Mouse (Mus musculus): Measurements from ENCODE around the gene Furin. TPM values are rescaled to one million over a fixed set of nuclear protein-coding genes. Genes with fewer than 3 reads are reported as not detected.
A peak's percentile ranks its signal among the peaks of the same experiment; 100 is the strongest.

The Furin gene
- total RNA-seq, 2 experiments from 2014 or later, result 48.5 to 49.0 TPM

GRCm38 (mm10) chr7:80392119-80392518 is 13.1 kb downstream of the Furin start:
- Histone ChIP-seq H3K4me3 (no peak overlapping the region), H3K27ac (no peak overlapping the region)
- intact Hi-C loops (cut with DNase I), result no loop called here
- TF ChIP-seq CTCF (IDR thresholded peaks at IDR 0.05), result no peak
- no peak for DNase-seq

- Histone ChIP-seq H3K4me3 (peak within 1 kb of the TSS; percentile 77), H3K27ac (peak within 1 kb of the TSS; percentile 91)
- intact Hi-C loops (cut with DNase I), result loop anchor here (2.0 to 10.0 kb wide), 2 partner anchors 15 to 297 kb away; partner anchors contain the start of gene Crtc3
- TF ChIP-seq CTCF (IDR thresholded peaks at IDR 0.05), result no peak
- DNase-seq, result peak; percentile 77
These were observed 17.3 kb downstream of the Furin start, which contains the start of gene Fes for GRCm38 (mm10) chr7:80387633-80388543. Gene Fes (minus strand): TSS chr7:80387946.

GRCm38 (mm10) chr7:80387033-80387632 is 18.1 kb downstream of the Furin start:
- DNase-seq, result peak; percentile 49
- TF ChIP-seq CTCF (IDR thresholded peaks at IDR 0.05), result no peak
- H3K4me3 ChIP-seq, result peak overlapping the region; percentile 77
- peak overlapping the region; percentile 91 for H3K27ac ChIP-seq
- intact Hi-C loops (cut with DNase I), result loop anchor here (2.0 to 10.0 kb wide), 2 partner anchors 16 to 298 kb away; partner anchors contain the start of gene Crtc3

- peak; percentile 93 for DNase-seq
- peak; percentile 98 for TF ChIP-seq CTCF (IDR thresholded peaks at IDR 0.05)
- H3K4me3 ChIP-seq, result peak overlapping the region; percentile 77
- intact Hi-C loops (cut with DNase I), result loop anchor here (1.0 to 10.0 kb wide), 3 partner anchors 16 to 298 kb away; partner anchors contain the start of gene Crtc3
- peak overlapping the region; percentile 91 for H3K27ac ChIP-seq
These were observed 18.9 kb downstream of the Furin start for GRCm38 (mm10) chr7:80386235-80386930.

GRCm38 (mm10) chr7:80382919-80383318 is 22.3 kb downstream of the Furin start:
- no peak for DNase-seq
- intact Hi-C loops (cut with DNase I), result loop anchor here (10.0 kb wide), 1 partner anchor 302 kb away; the partner anchor contains the start of gene Crtc3
- no peak overlapping the region for H3K4me3 ChIP-seq
- TF ChIP-seq CTCF (IDR thresholded peaks at IDR 0.05), result no peak
- H3K27ac ChIP-seq, result no peak overlapping the region

GRCm38 (mm10) chr7:80379531-80379930 is 25.7 kb downstream of the Furin start:
- intact Hi-C loops (cut with DNase I), result no loop called here
- peak; percentile 59 for DNase-seq
- Histone ChIP-seq H3K27ac (no peak overlapping the region), H3K4me3 (no peak overlapping the region)
- peak; percentile 66 for TF ChIP-seq CTCF (IDR thresholded peaks at IDR 0.05)

- peak; percentile 61 for DNase-seq
- H3K4me3 ChIP-seq, result no peak overlapping the region
- intact Hi-C loops (cut with DNase I), result no loop called here
- peak; percentile 99 for TF ChIP-seq CTCF (IDR thresholded peaks at IDR 0.05)
- 0 out of 2 replicates have a peak overlapping the region, but pooled peaks have one; percentile 2 for H3K27ac ChIP-seq
These were observed 27.8 kb downstream of the Furin start for GRCm38 (mm10) chr7:80377471-80377870.

GRCm38 (mm10) chr7:80376192-80376591 is 29.0 kb downstream of the Furin start:
- no peak overlapping the region for H3K27ac ChIP-seq
- TF ChIP-seq CTCF (IDR thresholded peaks at IDR 0.05), result no peak
- H3K4me3 ChIP-seq, result no peak overlapping the region
- DNase-seq, result no peak
- intact Hi-C loops (cut with DNase I), result no loop called here

- Histone ChIP-seq H3K27ac (no peak overlapping the region), H3K4me3 (no peak overlapping the region)
- no peak for DNase-seq
- TF ChIP-seq CTCF (IDR thresholded peaks at IDR 0.05), result no peak
- intact Hi-C loops (cut with DNase I), result no loop called here
These were observed 29.7 kb downstream of the Furin start for GRCm38 (mm10) chr7:80375376-80376039.

- no peak overlapping the region for H3K4me3 ChIP-seq
- no peak for DNase-seq
- intact Hi-C loops (cut with DNase I), result loop anchor here (5.0 kb wide), 1 partner anchor 232 kb away; no protein-coding TSS in a partner anchor
- no peak overlapping the region for H3K27ac ChIP-seq
- TF ChIP-seq CTCF (IDR thresholded peaks at IDR 0.05), result no peak
These were observed 30.5 kb downstream of the Furin start for GRCm38 (mm10) chr7:80374733-80375132.

GRCm38 (mm10) chr7:80374280-80374679 is 31.0 kb downstream of the Furin start:
- intact Hi-C loops (cut with DNase I), result loop anchor here (5.0 kb wide), 1 partner anchor 232 kb away; no protein-coding TSS in a partner anchor
- H3K27ac ChIP-seq, result no peak overlapping the region

GRCm38 (mm10) chr7:80373850-80374249 is 31.4 kb downstream of the Furin start:
- DNase-seq, result no peak
- Histone ChIP-seq H3K4me3 (no peak overlapping the region), H3K27ac (no peak overlapping the region)
- intact Hi-C loops (cut with DNase I), result loop anchor here (5.0 kb wide), 1 partner anchor 232 kb away; no protein-coding TSS in a partner anchor
- no peak for TF ChIP-seq CTCF (IDR thresholded peaks at IDR 0.05)

More at GRCm38 (mm10) chr7:80374280-80374679, 31.0 kb downstream of the Furin start:
- no peak for TF ChIP-seq CTCF (IDR thresholded peaks at IDR 0.05)
- H3K4me3 ChIP-seq, result no peak overlapping the region
- no peak for DNase-seq
